Mouse (Mus musculus): Measurements from ENCODE around the gene Dctn3. TPM values are rescaled to one million over a fixed set of nuclear protein-coding genes. Genes with fewer than 3 reads are reported as not detected.
"Not testable (repeated sequence)": the region's sequence is repeated elsewhere in the genome, so short reads cannot be mapped to it uniquely, and the experiment has no call there.

The Dctn3 gene
- total RNA-seq (2021) = 10 to 100 TPM; 83.6 to 87.8 TPM
- long read RNA-seq, experiment 1, transcript Dctn3-201 (7 exons, 973 nt) = major isoform, 85 of 90 reads
- long read RNA-seq, experiment 1, partial matches to known transcripts = 3 of 90 reads
- long read RNA-seq, experiment 1, other reads (novel, unspliced or antisense) = 1 of 90 reads
- long read RNA-seq, experiment 2, transcript Dctn3-201 (7 exons, 973 nt) = major isoform, 82 of 84 reads
- long read RNA-seq, experiment 2, partial matches to known transcripts = 2 of 84 reads
- long read RNA-seq, experiment 2, other reads (novel, unspliced or antisense) = 0 of 84 reads

- peak; percentile 80 to 86 for DNase-seq
- intact Hi-C loops (cut with DNase I) = no loop called here
Observed at GRCm38 (mm10) chr4:41722918-41723351, at the start of gene Dctn3. TSS of gene Dctn3 (minus strand) at chr4:41723170.

- DNase-seq; intact Hi-C loops (cut with DNase I): not testable (repeated sequence)
Observed at GRCm38 (mm10) chr4:41767301-41767700, 44.3 kb upstream of the Dctn3 start.

GRCm38 (mm10) chr4:41763176-41763575 lies 40.2 kb upstream of the Dctn3 start:
- intact Hi-C loops (cut with DNase I); DNase-seq: not testable (repeated sequence)

GRCm38 (mm10) chr4:41762688-41763114 lies 39.7 kb upstream of the Dctn3 start:
- DNase-seq = peak; percentile 77 to 83
- intact Hi-C loops (cut with DNase I) = not testable (repeated sequence)

GRCm38 (mm10) chr4:41762099-41762687 lies 39.2 kb upstream of the Dctn3 start:
- intact Hi-C loops (cut with DNase I) = no loop called here
- no peak for DNase-seq

- no peak for DNase-seq
Observed at GRCm38 (mm10) chr4:41761680-41762079, 38.7 kb upstream of the Dctn3 start.

GRCm38 (mm10) chr4:41760911-41761310 lies 37.9 kb upstream of the Dctn3 start:
- DNase-seq = no peak
- intact Hi-C loops (cut with DNase I) = no loop called here

More at GRCm38 (mm10) chr4:41761680-41762079, 38.7 kb upstream of the Dctn3 start:
- intact Hi-C loops (cut with DNase I) = no loop called here

- DNase-seq = peak; percentile 91
- intact Hi-C loops (cut with DNase I) = no loop called here
Observed at GRCm38 (mm10) chr4:41760288-41760721, 37.3 kb upstream of the Dctn3 start.

GRCm38 (mm10) chr4:41759656-41760287 lies 36.8 kb upstream of the Dctn3 start:
- DNase-seq = no peak
- intact Hi-C loops (cut with DNase I) = no loop called here

GRCm38 (mm10) chr4:41759206-41759605 lies 36.2 kb upstream of the Dctn3 start:
- peak; percentile 19 to 52 for DNase-seq
- intact Hi-C loops (cut with DNase I) = no loop called here

- intact Hi-C loops (cut with DNase I) = no loop called here
- DNase-seq = no peak
Observed at GRCm38 (mm10) chr4:41758701-41759100, 35.7 kb upstream of the Dctn3 start.

- intact Hi-C loops (cut with DNase I) = no loop called here
- DNase-seq = no peak
Observed at GRCm38 (mm10) chr4:41758021-41758420, 35.1 kb upstream of the Dctn3 start.

- DNase-seq = no peak
- intact Hi-C loops (cut with DNase I) = no loop called here
Observed at GRCm38 (mm10) chr4:41757321-41757720, 34.4 kb upstream of the Dctn3 start.

- DNase-seq = no peak
- intact Hi-C loops (cut with DNase I) = no loop called here
Observed at GRCm38 (mm10) chr4:41756440-41756839, 33.5 kb upstream of the Dctn3 start.

GRCm38 (mm10) chr4:41755338-41756305 lies 32.7 kb upstream of the Dctn3 start, which contains the start of gene Sigmar1:
TSS of gene Sigmar1 (minus strand) at chr4:41756157.
- intact Hi-C loops (cut with DNase I) = no loop called here
- peak; percentile 84 to 88 for DNase-seq

GRCm38 (mm10) chr4:41754797-41755337 lies 31.9 kb upstream of the Dctn3 start, which contains the start of gene Galt:
TSS of gene Galt (plus strand) at chr4:41755228.
- intact Hi-C loops (cut with DNase I) = no loop called here

GRCm38 (mm10) chr4:41745021-41745420 lies 22.1 kb upstream of the Dctn3 start:
- intact Hi-C loops (cut with DNase I) = no loop called here
- DNase-seq = no peak

More at GRCm38 (mm10) chr4:41754797-41755337, 31.9 kb upstream of the Dctn3 start, which contains the start of gene Galt:
- DNase-seq = no peak

GRCm38 (mm10) chr4:41744131-41744530 lies 21.2 kb upstream of the Dctn3 start:
- DNase-seq = no peak
- intact Hi-C loops (cut with DNase I) = no loop called here

GRCm38 (mm10) chr4:41741158-41741560 lies 18.2 kb upstream of the Dctn3 start:
- intact Hi-C loops (cut with DNase I) = no loop called here
- DNase-seq = peak; percentile 90 to 91

All from heart, postnatal 14 days (tissue).